Comparison of ENCODE assay signal across 8 mouse cellular contexts in genomic region chr8:125950007-125950940, GRCm38 (mm10). TPM values are rescaled to one million over a fixed set of nuclear protein-coding genes. Genes with fewer than 3 reads are reported as not detected.
DNase-seq lines count a peak whose midpoint lies in the region; ATAC-seq and TF ChIP-seq lines count a peak whose summit lies in the region.

No protein-coding gene starts in this region.

- intact Hi-C loops in left cerebral cortex, adult 2 months (cut with DNase I), result loop anchor here (2.0 to 5.0 kb wide), 2 partner anchors 307 to 533 kb away; no protein-coding TSS in a partner anchor

- no peak overlapping the region for H3K27ac ChIP-seq in left cerebral cortex, adult 2 months

- peak; percentile 99 for ATAC-seq in megakaryocyte progenitor cell, adult 5-6 weeks (replicated peaks; ENCODE audit: poor library complexity)

- TF ChIP-seq CTCF in left cerebral cortex, adult 2 months (IDR thresholded peaks at IDR 0.05), result peak; percentile 99

- no peak overlapping the region for H3K4me3 ChIP-seq in left cerebral cortex, adult 2 months

- peak; percentile 86 for DNase-seq in adipocyte (ENCODE audit: low spot score)
- DNase-seq in embryo, embryonic 10 days (ENCODE audit: low spot score), result peak; percentile 99
- DNase-seq in gastrocnemius, postnatal 10 days, result peak; percentile 76
- peak; percentile 96 for DNase-seq in hindlimb bud, embryonic 11.5 days (ENCODE audit: extremely low spot score, low read depth, low spot score)
- peak; percentile 75 to 82 for DNase-seq in left cerebral cortex, adult 2 months (ENCODE audit: extremely low spot score in 1 of 2, low spot score in 2 of 2)
- DNase-seq in right cerebral cortex, postnatal 14 days, result peak; percentile 88
- DNase-seq in urinary bladder, postnatal 36 days (ENCODE audit: low spot score in 2 of 2), result peak; percentile 60 to 70

RNA-seq across cellular contexts. Expression of gene Map3k21, which starts 40.0 kb away (rescaled TPM):
- total RNA-seq in gastrocnemius, postnatal 10 days (2021), result under 1 TPM; 0.21 to 0.41 TPM
- 1 to 10 TPM; 1.8 to 3.0 TPM for total RNA-seq in left cerebral cortex, adult 2 months (2021)
- total RNA-seq in megakaryocyte progenitor cell, adult 5-6 weeks (2015), result not detected in 2 replicates
- total RNA-seq in megakaryocyte progenitor cell, adult 5-6 weeks (2017), result not detected in 2 replicates

RNA-seq across cellular contexts. Expression of gene Kcnk1, which starts 44.7 kb away (rescaled TPM):
- total RNA-seq in gastrocnemius, postnatal 10 days (2021), result 1 to 10 TPM; 2.7 to 4.0 TPM
- total RNA-seq in left cerebral cortex, adult 2 months (2021), result 10 to 100 TPM; 90.0 to 91.1 TPM
- not detected in 2 replicates for total RNA-seq in megakaryocyte progenitor cell, adult 5-6 weeks (2015)
- not detected in 2 replicates for total RNA-seq in megakaryocyte progenitor cell, adult 5-6 weeks (2017)

RNA-seq across cellular contexts. Expression of gene Pcnx2, which starts 52.2 kb away (rescaled TPM):
- total RNA-seq in gastrocnemius, postnatal 10 days (2021), result under 1 TPM; 0.45 to 0.59 TPM
- 10 to 100 TPM; 90.3 to 91.0 TPM for total RNA-seq in left cerebral cortex, adult 2 months (2021)
- not detected in 2 replicates for total RNA-seq in megakaryocyte progenitor cell, adult 5-6 weeks (2015)
- 0.03 TPM in 1 of 2 replicates, not detected in the other for total RNA-seq in megakaryocyte progenitor cell, adult 5-6 weeks (2017)

Comparison
In these comparisons a context has a peak if more than half of its experiments do, and no peak if none do; other contexts are left out.
1. RNA of gene Kcnk1, which starts 44.7 kb away (total RNA-seq): 90.0 to 91.1 TPM in left cerebral cortex, adult 2 months; 2.7 to 4.0 TPM in gastrocnemius, postnatal 10 days and not detected in megakaryocyte progenitor cell, adult 5-6 weeks; every median in the first group is over 10 times any median in the second.
2. RNA of gene Pcnx2, which starts 52.2 kb away (total RNA-seq): 90.3 to 91.0 TPM in left cerebral cortex, adult 2 months; 0.45 to 0.59 TPM in gastrocnemius, postnatal 10 days and 0.03 TPM in megakaryocyte progenitor cell, adult 5-6 weeks; every median in the first group is over 10 times any median in the second.
3. Peak in every context shown above with its lines, with median percentiles within 50 percentile points of each other: DNase-seq.